Mouse (Mus musculus): Measurements from ENCODE around the gene Snrnp70. TPM values are rescaled to one million over a fixed set of nuclear protein-coding genes. Genes with fewer than 3 reads are reported as not detected.

Gene Snrnp70
- 154 TPM for polyA plus RNA-seq (2014; fragmentation: Illumina TruSeq; extraction: RNeasy Lipid Tissue Mini Kit (QIAGEN cat#74804); ENCODE audit: low read depth, low replicate concordance)

DNA sequence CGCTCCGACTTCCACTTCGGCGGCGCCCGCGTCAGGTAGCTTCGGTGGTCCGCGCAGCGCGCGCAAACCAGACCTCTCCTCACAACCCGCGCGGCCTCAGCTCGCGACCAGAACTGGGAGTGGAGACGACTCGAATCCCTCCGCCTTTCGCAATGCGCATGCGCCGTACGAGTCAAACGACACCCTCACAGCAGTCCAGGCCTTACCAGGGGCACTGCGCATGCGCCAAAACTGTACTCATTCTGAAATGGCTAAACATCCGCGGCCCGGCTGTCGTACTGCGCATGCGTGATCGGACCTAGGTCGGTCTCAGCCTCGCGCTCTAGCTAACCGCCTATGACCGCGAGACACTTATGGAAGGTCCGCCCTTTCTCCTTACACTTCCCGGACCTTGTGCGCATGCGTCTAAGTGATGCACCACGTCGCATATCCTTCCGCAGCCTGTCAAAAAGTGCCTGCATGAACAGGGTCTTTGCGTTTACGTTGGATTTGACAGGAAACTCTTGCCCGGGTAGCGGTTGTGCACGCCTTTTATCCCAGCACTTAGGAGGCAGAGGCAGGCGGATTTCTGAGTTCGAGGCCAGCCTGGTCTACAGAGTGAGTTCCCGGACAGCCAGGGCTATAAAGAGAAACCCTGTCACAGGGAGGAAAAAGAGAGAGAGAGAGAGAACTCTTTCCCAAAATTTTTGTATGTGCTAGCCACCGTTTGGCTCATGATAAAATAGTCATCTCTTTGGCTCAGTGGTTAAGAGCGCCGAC lies at the start of gene Snrnp70:
Gene Snrnp70 (minus strand): TSS at position 165 of the 759 bp plus-strand sequence.

DNA sequence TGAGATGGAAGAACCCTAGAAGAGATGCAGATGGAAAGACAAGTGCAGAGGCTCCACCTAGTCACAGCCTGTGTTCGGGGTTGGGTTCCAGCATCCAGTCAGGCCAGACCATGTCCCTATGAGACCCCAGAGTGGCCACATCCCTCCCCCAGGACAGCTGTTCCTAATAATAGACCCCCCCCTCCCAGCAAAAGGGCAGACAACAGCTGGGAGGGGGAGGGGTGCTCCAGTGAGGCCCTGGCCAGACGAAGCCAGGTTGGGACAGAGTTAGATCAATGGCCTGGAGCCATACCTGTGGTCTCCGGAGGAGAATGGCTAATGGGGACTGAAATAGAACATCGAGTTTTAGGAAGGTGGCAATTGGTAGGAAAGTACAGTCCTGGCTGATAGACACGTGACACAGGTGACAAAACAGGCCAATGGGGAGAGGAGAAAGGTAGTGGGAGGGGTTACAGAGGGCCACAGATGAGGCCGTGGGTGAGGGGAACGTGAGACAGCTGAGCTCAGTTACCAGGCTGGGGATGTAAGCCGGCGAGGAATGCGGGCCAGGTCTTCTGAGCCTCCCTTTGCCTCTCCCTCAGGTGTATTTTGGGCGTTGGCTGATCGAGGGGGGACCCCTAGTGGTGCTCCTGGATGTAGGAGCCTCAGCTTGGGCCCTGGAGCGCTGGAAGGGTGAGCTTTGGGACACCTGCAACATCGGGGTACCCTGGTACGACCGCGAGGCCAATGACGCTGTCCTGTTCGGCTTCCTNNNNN lies 42.2 kb upstream of the Snrnp70 start, which contains the start of gene Ruvbl2:
Gene Ruvbl2 (minus strand): TSS at position 576 of the 756 bp plus-strand sequence.

DNA sequence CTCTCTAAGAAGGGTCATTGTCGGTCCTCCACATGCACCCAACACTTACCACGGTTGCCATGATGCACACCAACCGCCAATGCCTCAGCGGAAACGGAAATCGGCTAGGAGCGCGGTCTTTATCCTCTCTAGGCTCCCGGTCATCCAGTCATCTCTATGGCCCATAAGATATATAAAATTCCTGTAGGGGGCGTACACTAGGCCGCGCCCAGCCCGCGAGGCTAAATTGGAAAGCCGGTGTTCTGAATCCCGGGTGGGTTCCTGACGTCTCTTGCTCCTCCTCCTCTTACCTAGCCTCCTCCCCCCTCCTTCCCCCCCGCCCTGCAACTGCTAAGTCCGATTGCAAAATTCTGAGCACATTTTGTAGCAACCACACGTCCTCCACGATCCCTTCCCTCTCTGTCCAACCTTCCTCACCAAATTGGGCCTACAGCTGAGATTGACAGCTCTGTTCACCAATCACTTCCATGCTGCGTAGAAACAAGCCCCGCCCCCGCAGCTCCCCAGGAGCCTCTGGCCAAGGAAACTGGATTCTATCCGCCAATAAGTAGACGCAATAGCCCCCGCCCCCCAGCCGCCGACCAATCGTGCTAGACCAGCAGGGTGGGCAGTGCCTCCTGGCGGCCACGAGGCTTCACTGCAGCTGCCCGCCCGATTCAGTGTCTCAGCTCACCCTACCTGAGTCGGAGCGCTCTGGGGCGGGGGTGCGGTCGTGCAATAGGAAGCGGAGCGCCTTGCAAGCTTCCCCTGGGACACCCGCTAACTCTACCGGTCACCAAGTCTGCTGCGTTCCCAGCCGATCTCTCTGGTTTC lies 38.9 kb upstream of the Snrnp70 start, which contains the start of gene Gys1:
Gene Gys1 (plus strand): TSS at position 642 of the 813 bp plus-strand sequence.

DNA sequence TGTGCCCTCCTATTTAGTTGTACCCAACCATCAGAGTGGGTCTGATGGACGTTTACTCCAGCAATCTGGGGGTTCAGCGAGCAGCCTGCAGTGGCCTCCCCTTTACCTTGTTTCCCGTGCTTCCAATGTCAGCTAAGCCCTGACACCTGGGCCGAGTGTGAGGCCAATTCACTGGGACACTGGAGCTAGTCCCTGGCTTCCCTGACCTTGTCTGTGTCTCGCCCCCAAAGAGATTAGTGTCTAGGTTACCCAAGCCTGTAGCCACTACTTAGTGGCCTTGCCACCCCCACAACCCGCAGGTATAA lies 25.0 kb upstream of the Snrnp70 start, which contains the start of gene Lhb:
Gene Lhb (plus strand): TSS at position 206 of the 305 bp plus-strand sequence.

DNA sequence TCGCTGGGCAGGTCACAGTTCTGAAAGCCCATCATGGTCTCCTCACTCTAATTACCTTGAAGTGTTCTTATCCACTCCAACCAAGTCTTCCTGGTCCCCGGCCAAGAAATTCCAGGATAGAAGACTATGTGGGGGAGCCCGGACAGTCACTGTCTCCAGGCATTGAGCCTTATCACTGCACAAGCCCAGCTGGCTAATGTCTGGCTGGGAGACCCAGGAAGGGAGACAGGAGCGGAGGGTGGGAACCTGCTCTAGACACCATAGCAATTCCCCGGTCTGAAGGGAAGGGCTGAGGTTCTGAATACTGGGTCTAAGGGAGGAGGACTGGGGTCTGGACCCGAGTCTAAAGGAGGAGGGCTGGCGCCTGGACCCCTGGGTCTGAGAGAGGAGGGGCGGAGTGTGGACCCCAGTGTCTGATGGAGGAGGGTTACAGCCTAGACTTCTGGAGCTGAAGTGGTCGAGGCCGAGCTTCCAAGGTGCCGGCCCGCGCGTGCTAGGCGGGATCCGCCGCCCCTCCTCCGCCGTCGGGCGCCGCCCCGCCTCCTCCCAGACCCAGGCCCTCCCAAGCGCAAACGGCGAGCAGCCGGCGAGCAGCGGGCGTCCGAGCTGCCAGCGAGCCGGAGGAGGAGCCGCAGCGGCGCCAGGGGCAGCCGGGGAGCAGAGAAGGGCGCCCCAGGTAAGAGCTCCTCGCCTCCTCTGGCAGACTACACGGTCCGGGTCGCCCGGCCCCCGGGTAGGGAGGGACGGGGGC lies 17.7 kb upstream of the Snrnp70 start, which contains the start of gene Ntf5:
Gene Ntf5 (plus strand): TSS at position 583 of the 751 bp plus-strand sequence.

DNA sequence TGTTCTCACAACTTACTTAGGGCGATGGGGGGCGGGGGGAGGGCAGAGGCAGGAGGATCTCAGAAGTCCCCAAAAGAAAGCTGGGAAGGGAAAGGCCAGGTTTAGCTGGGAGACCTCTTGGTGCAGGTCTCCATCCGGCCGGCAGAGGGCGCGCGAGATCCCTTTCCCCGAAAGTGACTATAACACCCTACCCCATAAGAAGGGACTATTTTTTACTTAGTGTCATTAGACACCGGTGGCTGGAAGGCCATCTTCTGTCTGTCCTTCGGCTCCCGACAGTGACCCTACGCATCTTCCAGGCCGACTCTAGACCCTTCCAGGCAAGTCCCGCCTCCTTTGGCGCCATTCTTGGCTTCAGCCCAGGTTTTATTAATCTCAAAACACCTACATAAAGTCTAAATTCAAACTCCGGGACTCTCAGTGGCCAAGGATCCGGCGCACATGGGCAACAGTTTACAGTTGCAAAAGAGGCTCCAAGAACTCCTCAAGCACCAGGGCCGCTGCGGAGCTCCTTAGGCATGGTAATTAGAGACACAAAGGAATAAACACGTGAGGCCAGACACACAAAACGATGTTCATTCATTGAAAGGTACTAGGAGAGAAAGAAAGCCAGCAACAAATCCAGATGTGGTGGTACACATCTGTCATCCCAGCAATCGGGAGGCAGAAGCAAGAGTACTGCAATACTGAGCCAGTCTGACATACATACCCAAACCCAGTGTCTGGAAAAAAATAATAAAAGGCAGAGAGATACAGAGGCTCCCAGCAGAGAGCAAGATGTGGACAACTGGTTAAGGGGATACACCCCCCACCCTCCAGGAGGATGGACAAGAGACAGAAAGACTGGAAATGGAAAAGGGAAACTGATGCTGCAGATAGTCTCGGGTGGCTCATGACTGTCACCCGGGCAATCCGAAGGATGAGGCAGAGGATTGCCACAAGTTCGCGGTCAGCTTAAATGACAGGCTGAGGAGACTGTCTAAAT lies 9.8 kb upstream of the Snrnp70 start, which contains the start of gene Kcna7:
Gene Kcna7 (plus strand): TSS at position 563 of the 985 bp plus-strand sequence.

DNA sequence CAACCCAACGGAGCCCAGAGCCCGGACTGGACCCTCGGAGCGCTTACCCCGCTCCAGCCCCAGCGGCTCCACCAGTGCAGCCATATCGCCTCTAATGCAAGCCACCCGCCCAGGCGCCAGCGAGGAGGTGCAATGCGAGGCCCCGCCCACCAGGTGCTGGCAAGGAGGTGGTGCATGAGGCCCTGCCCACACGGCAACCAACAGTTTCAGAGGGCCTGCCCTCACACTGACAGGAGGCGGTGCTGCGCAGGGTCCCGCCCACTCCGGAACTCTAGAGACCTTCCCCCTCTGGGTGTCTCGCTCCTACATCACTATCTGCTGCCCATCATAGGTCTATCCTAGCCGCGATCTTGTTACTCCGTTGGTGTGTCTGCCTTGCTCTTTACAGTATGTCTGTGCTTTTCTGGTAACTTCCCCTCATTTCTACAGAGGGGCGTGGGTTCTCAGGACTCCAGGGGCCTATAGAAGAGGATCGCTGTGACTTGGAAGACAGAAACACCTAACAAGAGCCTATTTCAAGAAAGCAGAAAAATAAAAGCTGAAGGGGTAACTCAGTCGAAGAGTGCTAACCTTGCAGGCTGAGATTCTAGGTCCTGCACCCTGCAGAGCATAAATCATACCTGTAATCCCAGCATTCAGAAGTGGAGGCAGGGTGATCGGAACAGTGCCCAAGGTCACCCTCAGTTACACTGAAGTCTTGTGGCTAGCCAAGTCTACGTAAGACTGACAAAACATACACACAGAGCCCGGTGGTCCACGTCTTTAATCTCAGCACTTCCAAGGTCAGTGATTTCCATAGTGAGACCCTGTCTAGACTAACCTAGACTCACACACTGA lies 24.8 kb downstream of the Snrnp70 start, which contains the start of gene Lin7b:
Gene Lin7b (minus strand): TSS at position 109 of the 837 bp plus-strand sequence.

DNA sequence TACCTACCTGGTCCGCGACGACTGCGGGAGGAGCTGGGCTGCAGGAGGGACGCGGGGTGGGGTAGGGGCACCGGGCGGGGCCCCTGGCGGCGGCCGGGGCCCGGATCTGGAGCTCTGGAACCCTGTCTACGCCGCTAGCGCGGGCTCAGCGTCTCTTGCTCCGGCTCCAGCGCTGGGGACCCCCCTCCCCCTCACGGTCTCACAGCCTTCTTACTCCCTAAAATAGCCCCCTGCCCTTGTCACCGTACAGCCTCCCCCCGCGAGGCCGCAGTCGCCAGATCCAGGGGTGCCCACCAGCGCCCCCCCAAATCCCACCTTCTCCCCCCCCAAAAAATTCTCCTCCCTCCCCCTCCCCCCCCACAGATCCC lies 28.9 kb downstream of the Snrnp70 start, which contains the start of gene Ppfia3:
Gene Ppfia3 (minus strand): TSS at position 368 of the 368 bp plus-strand sequence.

DNA sequence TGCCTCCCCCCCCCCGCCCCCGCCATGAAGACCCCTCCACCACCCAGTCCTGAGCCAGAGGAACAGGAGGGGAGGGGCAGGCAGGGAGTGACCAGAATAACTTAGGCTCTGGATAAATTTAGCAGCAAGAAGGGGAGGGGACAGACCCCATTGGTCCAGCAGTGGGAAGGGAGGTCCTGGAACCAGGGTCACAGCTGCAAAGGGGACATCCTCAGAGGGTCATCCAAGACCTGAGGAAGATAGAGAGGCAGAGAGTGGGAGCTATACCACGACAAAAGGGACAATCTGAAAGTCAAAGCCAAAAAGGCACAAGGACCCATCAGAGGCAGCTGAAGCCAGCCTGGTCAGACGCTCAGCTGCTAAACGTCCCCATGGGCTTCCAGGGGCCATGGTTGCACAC lies 60.5 kb downstream of the Snrnp70 start, which contains the start of gene Hrc:
Gene Hrc (plus strand): TSS at position 235 of the 400 bp plus-strand sequence.

DNA sequence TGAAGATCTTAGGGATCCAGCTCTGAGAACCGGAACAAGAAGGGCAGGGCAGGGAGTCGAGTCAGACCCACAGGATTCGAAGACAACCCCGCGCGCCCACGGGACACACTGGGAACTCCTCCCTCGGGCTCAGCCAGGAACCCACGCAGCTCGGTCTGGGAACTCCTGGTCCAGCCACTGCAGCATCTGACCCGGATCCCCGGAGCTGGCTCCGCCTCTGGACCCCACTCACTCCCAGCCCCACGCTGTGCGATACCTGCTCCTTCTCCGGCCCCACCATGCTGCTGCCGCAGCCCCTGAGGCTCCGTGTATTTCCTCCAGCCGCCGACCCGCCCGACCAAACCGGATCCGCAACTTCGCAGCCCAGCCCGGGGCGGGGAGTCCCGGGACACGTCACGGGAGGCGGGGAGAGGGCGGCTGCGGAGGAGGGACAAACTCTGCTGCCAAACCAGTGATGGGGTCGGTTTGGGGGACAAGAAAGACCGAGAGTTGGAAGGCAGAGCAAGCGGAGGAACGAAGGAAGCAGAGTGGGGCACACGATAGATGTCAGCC lies 62.0 kb downstream of the Snrnp70 start, which contains the start of gene Trpm4:
Gene Trpm4 (minus strand): TSS at position 350 of the 552 bp plus-strand sequence.

Other genes starting within 250 kb of the Snrnp70 start
- gene Pih1d1, start 241.4 kb downstream of the Snrnp70 start, polyA plus RNA-seq (2014; fragmentation: Illumina TruSeq; extraction: RNeasy Lipid Tissue Mini Kit (QIAGEN cat#74804); ENCODE audit: low read depth, low replicate concordance): 41.4 TPM
- gene Aldh16a1, start 241.2 kb downstream of the Snrnp70 start, polyA plus RNA-seq (2014; fragmentation: Illumina TruSeq; extraction: RNeasy Lipid Tissue Mini Kit (QIAGEN cat#74804); ENCODE audit: low read depth, low replicate concordance): 16.5 TPM
- gene Slc17a7, start 231.8 kb downstream of the Snrnp70 start, polyA plus RNA-seq (2014; fragmentation: Illumina TruSeq; extraction: RNeasy Lipid Tissue Mini Kit (QIAGEN cat#74804); ENCODE audit: low read depth, low replicate concordance): 27.4 TPM
- not detected for gene Gfy, start 216.2 kb downstream of the Snrnp70 start, polyA plus RNA-seq (2014; fragmentation: Illumina TruSeq; extraction: RNeasy Lipid Tissue Mini Kit (QIAGEN cat#74804); ENCODE audit: low read depth, low replicate concordance)
- gene Pth2, start 214.7 kb downstream of the Snrnp70 start, polyA plus RNA-seq (2014; fragmentation: Illumina TruSeq; extraction: RNeasy Lipid Tissue Mini Kit (QIAGEN cat#74804); ENCODE audit: low read depth, low replicate concordance): not detected
- not detected for gene Ccdc155, start 190.8 kb downstream of the Snrnp70 start, polyA plus RNA-seq (2014; fragmentation: Illumina TruSeq; extraction: RNeasy Lipid Tissue Mini Kit (QIAGEN cat#74804); ENCODE audit: low read depth, low replicate concordance)
- not detected for gene Dkkl1, start 183.6 kb downstream of the Snrnp70 start, polyA plus RNA-seq (2014; fragmentation: Illumina TruSeq; extraction: RNeasy Lipid Tissue Mini Kit (QIAGEN cat#74804); ENCODE audit: low read depth, low replicate concordance)
- gene Tead2, start 180.0 kb downstream of the Snrnp70 start, polyA plus RNA-seq (2014; fragmentation: Illumina TruSeq; extraction: RNeasy Lipid Tissue Mini Kit (QIAGEN cat#74804); ENCODE audit: low read depth, low replicate concordance): 7.8 TPM
- gene Cd37, start 156.6 kb downstream of the Snrnp70 start, polyA plus RNA-seq (2014; fragmentation: Illumina TruSeq; extraction: RNeasy Lipid Tissue Mini Kit (QIAGEN cat#74804); ENCODE audit: low read depth, low replicate concordance): 3.0 TPM
- gene Slc6a16, start 154.7 kb downstream of the Snrnp70 start, polyA plus RNA-seq (2014; fragmentation: Illumina TruSeq; extraction: RNeasy Lipid Tissue Mini Kit (QIAGEN cat#74804); ENCODE audit: low read depth, low replicate concordance): not detected
- gene Slc6a21, start 118.2 kb downstream of the Snrnp70 start, polyA plus RNA-seq (2014; fragmentation: Illumina TruSeq; extraction: RNeasy Lipid Tissue Mini Kit (QIAGEN cat#74804); ENCODE audit: low read depth, low replicate concordance): not detected
- 31.0 TPM for gene Trpm4, start 62.0 kb downstream of the Snrnp70 start, polyA plus RNA-seq (2014; fragmentation: Illumina TruSeq; extraction: RNeasy Lipid Tissue Mini Kit (QIAGEN cat#74804); ENCODE audit: low read depth, low replicate concordance)
- 1,149 TPM for gene Hrc, start 60.5 kb downstream of the Snrnp70 start, polyA plus RNA-seq (2014; fragmentation: Illumina TruSeq; extraction: RNeasy Lipid Tissue Mini Kit (QIAGEN cat#74804); ENCODE audit: low read depth, low replicate concordance)
- 0.24 TPM for gene Ppfia3, start 28.7 kb downstream of the Snrnp70 start, polyA plus RNA-seq (2014; fragmentation: Illumina TruSeq; extraction: RNeasy Lipid Tissue Mini Kit (QIAGEN cat#74804); ENCODE audit: low read depth, low replicate concordance)
- gene Lin7b, start 25.2 kb downstream of the Snrnp70 start, polyA plus RNA-seq (2014; fragmentation: Illumina TruSeq; extraction: RNeasy Lipid Tissue Mini Kit (QIAGEN cat#74804); ENCODE audit: low read depth, low replicate concordance): 1.2 TPM
- gene Kcna7, start 9.9 kb upstream of the Snrnp70 start, polyA plus RNA-seq (2014; fragmentation: Illumina TruSeq; extraction: RNeasy Lipid Tissue Mini Kit (QIAGEN cat#74804); ENCODE audit: low read depth, low replicate concordance): 4.3 TPM
- gene Ntf5, start 18.0 kb upstream of the Snrnp70 start, polyA plus RNA-seq (2014; fragmentation: Illumina TruSeq; extraction: RNeasy Lipid Tissue Mini Kit (QIAGEN cat#74804); ENCODE audit: low read depth, low replicate concordance): 0.24 TPM
- not detected for gene Lhb, start 25.1 kb upstream of the Snrnp70 start, polyA plus RNA-seq (2014; fragmentation: Illumina TruSeq; extraction: RNeasy Lipid Tissue Mini Kit (QIAGEN cat#74804); ENCODE audit: low read depth, low replicate concordance)
- gene Gys1, start 39.1 kb upstream of the Snrnp70 start, polyA plus RNA-seq (2014; fragmentation: Illumina TruSeq; extraction: RNeasy Lipid Tissue Mini Kit (QIAGEN cat#74804); ENCODE audit: low read depth, low replicate concordance): 80.5 TPM
- 27.2 TPM for gene Ruvbl2, start 42.4 kb upstream of the Snrnp70 start, polyA plus RNA-seq (2014; fragmentation: Illumina TruSeq; extraction: RNeasy Lipid Tissue Mini Kit (QIAGEN cat#74804); ENCODE audit: low read depth, low replicate concordance)
- 688 TPM for gene Ftl1, start 64.1 kb upstream of the Snrnp70 start, polyA plus RNA-seq (2014; fragmentation: Illumina TruSeq; extraction: RNeasy Lipid Tissue Mini Kit (QIAGEN cat#74804); ENCODE audit: low read depth, low replicate concordance)
- gene Bax, start 71.2 kb upstream of the Snrnp70 start, polyA plus RNA-seq (2014; fragmentation: Illumina TruSeq; extraction: RNeasy Lipid Tissue Mini Kit (QIAGEN cat#74804); ENCODE audit: low read depth, low replicate concordance): 36.8 TPM
- gene Tulp2, start 86.1 kb upstream of the Snrnp70 start, polyA plus RNA-seq (2014; fragmentation: Illumina TruSeq; extraction: RNeasy Lipid Tissue Mini Kit (QIAGEN cat#74804); ENCODE audit: low read depth, low replicate concordance): not detected
- gene Gm45808, start 91.1 kb upstream of the Snrnp70 start, polyA plus RNA-seq (2014; fragmentation: Illumina TruSeq; extraction: RNeasy Lipid Tissue Mini Kit (QIAGEN cat#74804); ENCODE audit: low read depth, low replicate concordance): 1.7 TPM
- 13.6 TPM for gene Dhdh, start 93.1 kb upstream of the Snrnp70 start, polyA plus RNA-seq (2014; fragmentation: Illumina TruSeq; extraction: RNeasy Lipid Tissue Mini Kit (QIAGEN cat#74804); ENCODE audit: low read depth, low replicate concordance)
- 147 TPM for gene Nucb1, start 114.7 kb upstream of the Snrnp70 start, polyA plus RNA-seq (2014; fragmentation: Illumina TruSeq; extraction: RNeasy Lipid Tissue Mini Kit (QIAGEN cat#74804); ENCODE audit: low read depth, low replicate concordance)
- 41.3 TPM for gene Ppp1r15a, start 130.5 kb upstream of the Snrnp70 start, polyA plus RNA-seq (2014; fragmentation: Illumina TruSeq; extraction: RNeasy Lipid Tissue Mini Kit (QIAGEN cat#74804); ENCODE audit: low read depth, low replicate concordance)
- 3.6 TPM for gene Plekha4, start 130.6 kb upstream of the Snrnp70 start, polyA plus RNA-seq (2014; fragmentation: Illumina TruSeq; extraction: RNeasy Lipid Tissue Mini Kit (QIAGEN cat#74804); ENCODE audit: low read depth, low replicate concordance)
- gene Hsd17b14, start 159.2 kb upstream of the Snrnp70 start, polyA plus RNA-seq (2014; fragmentation: Illumina TruSeq; extraction: RNeasy Lipid Tissue Mini Kit (QIAGEN cat#74804); ENCODE audit: low read depth, low replicate concordance): not detected
- 137 TPM for gene Bcat2, start 174.4 kb upstream of the Snrnp70 start, polyA plus RNA-seq (2014; fragmentation: Illumina TruSeq; extraction: RNeasy Lipid Tissue Mini Kit (QIAGEN cat#74804); ENCODE audit: low read depth, low replicate concordance)
- gene Fgf21, start 219.7 kb upstream of the Snrnp70 start, polyA plus RNA-seq (2014; fragmentation: Illumina TruSeq; extraction: RNeasy Lipid Tissue Mini Kit (QIAGEN cat#74804); ENCODE audit: low read depth, low replicate concordance): not detected
- gene Fut1, start 221.5 kb upstream of the Snrnp70 start, polyA plus RNA-seq (2014; fragmentation: Illumina TruSeq; extraction: RNeasy Lipid Tissue Mini Kit (QIAGEN cat#74804); ENCODE audit: low read depth, low replicate concordance): not detected
- gene Izumo1, start 226.1 kb upstream of the Snrnp70 start, polyA plus RNA-seq (2014; fragmentation: Illumina TruSeq; extraction: RNeasy Lipid Tissue Mini Kit (QIAGEN cat#74804); ENCODE audit: low read depth, low replicate concordance): 0.31 TPM
- 16.5 TPM for gene Rasip1, start 231.7 kb upstream of the Snrnp70 start, polyA plus RNA-seq (2014; fragmentation: Illumina TruSeq; extraction: RNeasy Lipid Tissue Mini Kit (QIAGEN cat#74804); ENCODE audit: low read depth, low replicate concordance)
- gene Mamstr, start 244.2 kb upstream of the Snrnp70 start, polyA plus RNA-seq (2014; fragmentation: Illumina TruSeq; extraction: RNeasy Lipid Tissue Mini Kit (QIAGEN cat#74804); ENCODE audit: low read depth, low replicate concordance): 5.1 TPM